8 mouse cellular contexts compared by ENCODE assay signal in the genomic region with DNA sequence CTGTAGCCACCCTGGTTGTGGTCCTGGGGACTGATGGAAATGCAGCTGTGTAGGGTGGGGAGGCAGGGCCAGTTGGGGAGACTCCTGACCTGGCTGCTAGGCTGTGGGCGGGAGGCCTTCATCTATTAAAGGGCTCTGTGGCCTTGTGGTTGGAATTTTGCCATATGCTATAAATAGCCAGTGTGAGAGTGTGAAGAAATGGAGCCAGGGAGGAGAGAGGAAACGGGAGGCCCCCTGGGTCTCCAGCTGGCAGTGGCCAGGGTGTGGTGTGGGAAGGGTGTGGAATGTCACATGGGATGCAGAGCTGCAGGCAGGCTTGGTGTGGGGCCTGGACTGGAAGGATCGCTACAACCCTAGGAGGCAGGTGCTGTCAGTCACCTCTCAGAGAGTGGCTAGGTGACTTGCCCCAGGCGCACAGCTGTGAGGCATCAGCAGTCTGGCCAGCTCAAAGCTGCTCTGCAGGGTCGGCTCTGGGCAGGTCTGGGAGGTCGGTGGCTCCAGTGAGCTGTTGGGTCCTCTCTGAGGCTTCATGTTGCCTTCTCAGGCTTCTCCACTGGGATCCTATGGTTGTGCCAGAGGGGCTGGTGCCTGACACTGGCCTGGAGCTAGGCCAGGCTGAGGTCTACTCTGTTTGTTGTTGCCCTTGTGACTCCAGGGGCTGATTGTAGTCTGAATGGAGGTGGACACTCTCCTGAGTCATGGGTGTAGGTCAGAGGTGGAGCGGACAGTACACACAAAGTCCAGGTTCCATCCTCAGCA. TPM values are rescaled to one million over a fixed set of nuclear protein-coding genes. Genes with fewer than 3 reads are reported as not detected.
DNase-seq lines count a peak whose midpoint lies in the region; ATAC-seq and TF ChIP-seq lines count a peak whose summit lies in the region.

No protein-coding gene starts in this region.

- H3K27me3 ChIP-seq in lung, embryonic 16.5 days (ENCODE audit: control insufficient read depth, insufficient read depth, low read depth, low read length): no peaks in the 10 kb centered on the region

- peaks cover 28% of the 10 kb centered on the region for H3K4me1 ChIP-seq in bone marrow macrophage, adult 2 months (ENCODE audit: control insufficient read depth, insufficient read depth, low read length)
- H3K4me1 ChIP-seq in lung, embryonic 16.5 days (replicated peaks; ENCODE audit: control insufficient read depth, insufficient read depth, low read length): peaks cover 35% of the 10 kb centered on the region

- H3K9ac ChIP-seq in lung, embryonic 16.5 days (ENCODE audit: low read length): peak overlapping the region; percentile 2; the same call in 1 of the 2 replicates

- ATAC-seq in lung, embryonic 16.5 days (ENCODE audit: low read depth): peak; percentile 92

- H3K9me3 ChIP-seq in lung, embryonic 16.5 days (ENCODE audit: control insufficient read depth, low read length): no peaks in the 10 kb centered on the region

- peak overlapping the region; percentile 8; the same call in 1 of the 2 replicates for H3K4me2 ChIP-seq in lung, embryonic 16.5 days (ENCODE audit: low read depth, low read length)

- DNase-seq in adrenal gland, adult (ENCODE audit: inconsistent age in 2 of 2, low spot score in 1 of 2): peak; percentile 36 to 80
- no peak for DNase-seq in adrenal gland, adult 18-20 months (ENCODE audit: low spot score in 2 of 2)
- DNase-seq in heart, adult 9 months (ENCODE audit: low spot score in 2 of 2): peak; percentile 75 to 77
- DNase-seq in kidney, adult 8-10 months: peak; percentile 51 to 77
- no peak for DNase-seq in spleen, postnatal 36 days (ENCODE audit: low spot score in 2 of 2)
- DNase-seq in layer of hippocampus, adult 8-10 months (ENCODE audit: low spot score in 2 of 2): no peak

- no peak for TF ChIP-seq POLR2A in bone marrow macrophage, adult 2 months (IDR thresholded peaks at IDR 0.05; ENCODE audit: borderline replicate concordance, low read depth, low read length)

- H3K36me3 ChIP-seq in lung, embryonic 16.5 days (ENCODE audit: control insufficient read depth, insufficient read depth, low read length): peaks cover 2% of the 10 kb centered on the region; the same call in 1 of the 2 replicates

- 21% methylated on average over 7 of the region's 7 CpGs for WGBS in lung, embryonic 16.5 days

- H3K4me3 ChIP-seq in bone marrow macrophage, adult 2 months (ENCODE audit: insufficient read depth, low read length): no peak overlapping the region
- H3K4me3 ChIP-seq in lung, embryonic 16.5 days (ENCODE audit: low read length): no peak overlapping the region

- peak overlapping the region; percentile 21 for H3K27ac ChIP-seq in bone marrow macrophage, adult 2 months (ENCODE audit: insufficient read depth, low read depth, low read length)
- H3K27ac ChIP-seq in lung, embryonic 16.5 days (ENCODE audit: low read length): peak overlapping the region; percentile 78

- no peak for TF ChIP-seq CTCF in bone marrow macrophage, adult 2 months (IDR thresholded peaks at IDR 0.05; ENCODE audit: low read depth, low read length)

RNA-seq across cellular contexts. Expression of gene Exog, which starts 19.3 kb away (rescaled TPM):
- 1 to 10 TPM; 2.9 to 4.0 TPM for total RNA-seq in adrenal gland, adult 18-20 months (2021)
- polyA plus RNA-seq in bone marrow macrophage, adult 2 months (2012; ENCODE audit: insufficient read depth, insufficient read length, missing spikeins): 4.6 and 5.7 TPM in 2 replicates
- polyA plus RNA-seq in lung, embryonic 16.5 days (2015; fragmentation: Nextera tagmentation; extraction: Ambion mirVana): 23.5 and 27.3 TPM in 2 replicates
- 10 to 100 TPM; 17.2 to 24.9 (median 19.0) TPM for total RNA-seq in layer of hippocampus, adult 8-10 months (2022)

RNA-seq across cellular contexts. Expression of gene Acvr2b, which starts 23.5 kb away (rescaled TPM):
- total RNA-seq in adrenal gland, adult 18-20 months (2021): 1 to 10 TPM; 4.8 to 5.0 TPM
- 5.1 and 5.8 TPM in 2 replicates for polyA plus RNA-seq in bone marrow macrophage, adult 2 months (2012; ENCODE audit: insufficient read depth, insufficient read length, missing spikeins)
- 7.1 and 10.8 TPM in 2 replicates for polyA plus RNA-seq in lung, embryonic 16.5 days (2015; fragmentation: Nextera tagmentation; extraction: Ambion mirVana)
- 10 to 100 TPM; 10.6 to 14.9 (median 13.3) TPM for total RNA-seq in layer of hippocampus, adult 8-10 months (2022)

Comparison
In these comparisons a context has a peak if more than half of its experiments do, and no peak if none do; other contexts are left out.
1. DNase-seq: peak in adrenal gland, adult (2 of 2), heart, adult 9 months (2 of 2) and kidney, adult 8-10 months (2 of 2); none in adrenal gland, adult 18-20 months (0 of 2), spleen, postnatal 36 days (0 of 2) and layer of hippocampus, adult 8-10 months (0 of 2).